ENCODE assay signal across 14 mouse cellular contexts in the genomic region with DNA sequence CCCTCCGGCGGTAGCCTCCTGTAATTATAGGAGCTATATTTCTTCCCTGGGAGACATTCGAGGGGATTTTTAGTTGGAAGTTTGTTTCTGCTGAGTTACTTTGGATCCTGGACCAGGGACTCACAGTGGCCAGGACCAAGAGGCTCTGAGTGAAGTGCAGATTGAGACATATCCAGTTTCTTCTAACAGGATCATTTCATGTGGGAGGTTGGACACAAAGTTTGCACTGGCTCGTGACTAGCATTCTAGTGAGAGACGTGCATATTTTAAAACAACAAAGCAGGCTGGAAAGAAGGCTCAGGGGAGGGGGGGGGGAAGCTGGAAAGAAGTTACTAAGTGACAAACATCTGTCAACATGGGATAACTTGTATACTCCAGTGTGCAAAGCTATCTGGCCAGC. TPM values are rescaled to one million over a fixed set of nuclear protein-coding genes. Genes with fewer than 3 reads are reported as not detected.
A peak's percentile ranks its signal among the peaks of the same experiment; 100 is the strongest.
DNase-seq lines count a peak whose midpoint lies in the region; ATAC-seq and TF ChIP-seq lines count a peak whose summit lies in the region.
"Had no signal": no experiment of that assay in that cellular context is flagged by ENCODE, and none has a peak within 500 bp of the region (broad histone marks: within the 10 kb centered on the region; RNA-seq: fewer than 3 reads in every experiment).

No protein-coding gene starts in this region.

- H3K4me2 ChIP-seq in intestine, embryonic 14.5 days (ENCODE audit: low read length) = no peak overlapping the region
- H3K4me2 ChIP-seq in intestine, postnatal 0 days (replicated peaks; ENCODE audit: low read depth) = no peak overlapping the region
- peak overlapping the region; percentile 69 for H3K4me2 ChIP-seq in forebrain, embryonic 16.5 days (ENCODE audit: low read length)
- H3K4me2 ChIP-seq in midbrain, embryonic 13.5 days (replicated peaks) = peak overlapping the region; percentile 57
- peak overlapping the region; percentile 57; the same call in 1 of the 2 replicates for H3K4me2 ChIP-seq in stomach, embryonic 16.5 days (ENCODE audit: low read depth, low read length)

- no peak overlapping the region for H3K27ac ChIP-seq in intestine, embryonic 14.5 days (ENCODE audit: low read depth)
- H3K27ac ChIP-seq in intestine, postnatal 0 days (ENCODE audit: low read depth, low read length) = no peak overlapping the region
- peak overlapping the region; percentile 88 for H3K27ac ChIP-seq in forebrain, embryonic 16.5 days (ENCODE audit: low read length)
- H3K27ac ChIP-seq in midbrain, embryonic 13.5 days = peak overlapping the region; percentile 92
- H3K27ac ChIP-seq in stomach, embryonic 16.5 days (ENCODE audit: low read length) = peak overlapping the region; percentile 74; the same call in 1 of the 2 replicates
- H3K27ac ChIP-seq in gastrocnemius, adult 2 months = no peak overlapping the region
- H3K27ac ChIP-seq: heart, embryonic 13.5 days had no signal

- whole genome bisulfite sequencing in intestine, embryonic 14.5 days = 14% methylated on average over 5 of the region's 5 CpGs
- WGBS in intestine, postnatal 0 days = 12% methylated on average over 5 of the region's 5 CpGs
- 6% methylated on average over 5 of the region's 5 CpGs for WGBS in forebrain, embryonic 16.5 days
- WGBS in midbrain, embryonic 13.5 days = 3% methylated on average over 5 of the region's 5 CpGs
- 20% methylated on average over 5 of the region's 5 CpGs for WGBS in stomach, embryonic 16.5 days

- peaks cover 99% of the 10 kb centered on the region for H3K27me3 ChIP-seq in intestine, embryonic 14.5 days (replicated peaks; ENCODE audit: control insufficient read depth, insufficient read depth, low read length)
- H3K27me3 ChIP-seq in intestine, postnatal 0 days (replicated peaks; ENCODE audit: control insufficient read depth, insufficient read depth, low read length) = peaks cover 87% of the 10 kb centered on the region
- H3K27me3 ChIP-seq in forebrain, embryonic 16.5 days (replicated peaks; ENCODE audit: control insufficient read depth, insufficient read depth, low read length) = peaks cover 23% of the 10 kb centered on the region
- H3K27me3 ChIP-seq in midbrain, embryonic 13.5 days = peaks cover 54% of the 10 kb centered on the region
- H3K27me3 ChIP-seq in stomach, embryonic 16.5 days (ENCODE audit: control insufficient read depth, insufficient read depth, low read length) = peaks cover 35% of the 10 kb centered on the region

- H3K9ac ChIP-seq in intestine, embryonic 14.5 days (ENCODE audit: low read length) = no peak overlapping the region
- H3K9ac ChIP-seq in intestine, postnatal 0 days (ENCODE audit: low read depth, low read length) = no peak overlapping the region
- H3K9ac ChIP-seq in forebrain, embryonic 16.5 days (replicated peaks; ENCODE audit: low read depth, low read length) = peak overlapping the region; percentile 49
- H3K9ac ChIP-seq in midbrain, embryonic 13.5 days (replicated peaks) = peak overlapping the region; percentile 64
- H3K9ac ChIP-seq in stomach, embryonic 16.5 days (ENCODE audit: low read length) = 0 out of 2 replicates have a peak overlapping the region, but pooled peaks have one; percentile 48
- H3K9ac ChIP-seq: heart, embryonic 13.5 days had no signal

- H3K9me3 ChIP-seq in intestine, embryonic 14.5 days (ENCODE audit: control insufficient read depth, low read length) = no peaks in the 10 kb centered on the region
- no peaks in the 10 kb centered on the region for H3K9me3 ChIP-seq in intestine, postnatal 0 days (ENCODE audit: control insufficient read depth)
- H3K9me3 ChIP-seq in forebrain, embryonic 16.5 days (ENCODE audit: control insufficient read depth, low read length) = no peaks in the 10 kb centered on the region
- H3K9me3 ChIP-seq in midbrain, embryonic 13.5 days = no peaks in the 10 kb centered on the region
- H3K9me3 ChIP-seq in stomach, embryonic 16.5 days (replicated peaks; ENCODE audit: control insufficient read depth, low read length) = no peaks in the 10 kb centered on the region
- H3K9me3 ChIP-seq: heart, embryonic 13.5 days had no signal

- H3K36me3 ChIP-seq in intestine, embryonic 14.5 days (ENCODE audit: control insufficient read depth, insufficient read depth, low read length) = no peaks in the 10 kb centered on the region
- H3K36me3 ChIP-seq in intestine, postnatal 0 days (ENCODE audit: control insufficient read depth, insufficient read depth) = no peaks in the 10 kb centered on the region
- no peaks in the 10 kb centered on the region for H3K36me3 ChIP-seq in forebrain, embryonic 16.5 days (ENCODE audit: control insufficient read depth, insufficient read depth)
- H3K36me3 ChIP-seq in midbrain, embryonic 13.5 days = peaks cover 6% of the 10 kb centered on the region
- no peaks in the 10 kb centered on the region for H3K36me3 ChIP-seq in stomach, embryonic 16.5 days (ENCODE audit: control insufficient read depth, insufficient read depth, low read length)
- H3K36me3 ChIP-seq: heart, embryonic 13.5 days had no signal

- no peak for TF ChIP-seq CTCF in intestine, postnatal 0 days (IDR thresholded peaks at IDR 0.05; ENCODE audit: low read depth)
- TF ChIP-seq CTCF in gastrocnemius, adult 2 months (IDR thresholded peaks at IDR 0.05) = no peak

- DNase-seq in intestine, embryonic 14.5 days (ENCODE audit: low spot score) = peak; percentile 60
- DNase-seq in gastrocnemius, adult 8-10 months (ENCODE audit: low spot score in 2 of 2) = no peak
- DNase-seq in frontal cortex, adult 2 months (ENCODE audit: extremely low spot score in 1 of 2, low spot score in 1 of 2) = no peak
- DNase-seq in gastrocnemius, adult 2 months = no peak
- DNase-seq: liver; lung, postnatal 14 days had no signal

- no peak for ATAC-seq in intestine, embryonic 14.5 days (replicated peaks; ENCODE audit: low FRiP score, low TSS enrichment, low read depth)
- no peak for ATAC-seq in intestine, postnatal 0 days
- ATAC-seq in forebrain, embryonic 16.5 days = no peak
- no peak for ATAC-seq in midbrain, embryonic 13.5 days
- no peak for ATAC-seq in stomach, embryonic 16.5 days (ENCODE audit: insufficient read depth, low FRiP score)
- ATAC-seq: intestine, embryonic 16.5 days had no signal

- H3K4me3 ChIP-seq in intestine, embryonic 14.5 days (ENCODE audit: low read depth, low read length) = no peak overlapping the region
- no peak overlapping the region for H3K4me3 ChIP-seq in intestine, postnatal 0 days (ENCODE audit: low read depth, low read length)
- H3K4me3 ChIP-seq in forebrain, embryonic 16.5 days (replicated peaks; ENCODE audit: low read length) = peak overlapping the region; percentile 41
- peak overlapping the region; percentile 43 for H3K4me3 ChIP-seq in midbrain, embryonic 13.5 days (replicated peaks)
- H3K4me3 ChIP-seq in stomach, embryonic 16.5 days (replicated peaks; ENCODE audit: low read length) = peak overlapping the region; percentile 8; the same call in 1 of the 2 replicates
- H3K4me3 ChIP-seq in gastrocnemius, adult 2 months = no peak overlapping the region
- H3K4me3 ChIP-seq: myocyte had no signal

- peaks cover 6% of the 10 kb centered on the region for H3K4me1 ChIP-seq in intestine, embryonic 14.5 days (replicated peaks; ENCODE audit: control insufficient read depth, insufficient read depth, low read length)
- H3K4me1 ChIP-seq in intestine, postnatal 0 days (replicated peaks; ENCODE audit: control insufficient read depth, insufficient read depth, low read length) = no peaks in the 10 kb centered on the region
- H3K4me1 ChIP-seq in forebrain, embryonic 16.5 days (replicated peaks; ENCODE audit: control insufficient read depth, insufficient read depth, low read length) = peaks cover 32% of the 10 kb centered on the region
- peaks cover 75% of the 10 kb centered on the region for H3K4me1 ChIP-seq in midbrain, embryonic 13.5 days (replicated peaks)
- H3K4me1 ChIP-seq in stomach, embryonic 16.5 days (ENCODE audit: control insufficient read depth, insufficient read depth, low read length) = peaks cover 5% of the 10 kb centered on the region; the same call in 1 of the 2 replicates

- intact Hi-C loops in gastrocnemius, adult 2 months (cut with DNase I) = loop anchor here (10.0 kb wide), 1 partner anchor 1138 kb away; no protein-coding TSS in a partner anchor

RNA-seq across cellular contexts. Expression of a gene that starts 16.6 kb away (rescaled TPM):
- polyA plus RNA-seq in intestine, embryonic 14.5 days (2014; fragmentation: Nextera tagmentation; extraction: Ambion mirVana) = 3.3 and 5.2 TPM in 2 replicates
- 0.82 and 1.0 TPM in 2 replicates for polyA plus RNA-seq in intestine, postnatal 0 days (2015; fragmentation: Nextera tagmentation; extraction: Ambion mirVana)
- 70.2 and 71.1 TPM in 2 replicates for polyA plus RNA-seq in forebrain, embryonic 16.5 days (2015; fragmentation: Nextera tagmentation; extraction: Ambion mirVana)
- polyA plus RNA-seq in midbrain, embryonic 13.5 days (2015; fragmentation: Nextera tagmentation; extraction: Ambion mirVana) = 76.9 and 83.2 TPM in 2 replicates
- polyA plus RNA-seq in stomach, embryonic 16.5 days (2015; fragmentation: Nextera tagmentation; extraction: Ambion mirVana) = 9.1 and 12.6 TPM in 2 replicates
- under 1 TPM; 0.15 to 0.36 (median 0.32) TPM for total RNA-seq in gastrocnemius, adult 8-10 months (2022)
- polyA plus RNA-seq in frontal cortex, adult 2 months (2012; rRNA removed) = 115 and 123 TPM in 2 replicates
- total RNA-seq in gastrocnemius, adult 2 months (2021) = under 1 TPM; 0.41 to 0.56 TPM
- total RNA-seq: common myeloid progenitor, adult 5-6 weeks had no signal

Comparison
In these comparisons a context has a peak if more than half of its experiments do, and no peak if none do; other contexts are left out.
1. H3K27ac ChIP-seq: peak in forebrain, embryonic 16.5 days (single experiment), midbrain, embryonic 13.5 days (single experiment) and stomach, embryonic 16.5 days (single experiment); none in intestine, embryonic 14.5 days (single experiment), intestine, postnatal 0 days (single experiment) and gastrocnemius, adult 2 months (single experiment).
2. H3K4me2 ChIP-seq: peak in forebrain, embryonic 16.5 days (single experiment), midbrain, embryonic 13.5 days (single experiment) and stomach, embryonic 16.5 days (single experiment); none in intestine, embryonic 14.5 days (single experiment) and intestine, postnatal 0 days (single experiment).
3. H3K4me3 ChIP-seq: peak in forebrain, embryonic 16.5 days (single experiment), midbrain, embryonic 13.5 days (single experiment) and stomach, embryonic 16.5 days (single experiment); none in intestine, embryonic 14.5 days (single experiment), intestine, postnatal 0 days (single experiment) and gastrocnemius, adult 2 months (single experiment).
4. H3K9ac ChIP-seq: peak in forebrain, embryonic 16.5 days (single experiment), midbrain, embryonic 13.5 days (single experiment) and stomach, embryonic 16.5 days (single experiment); none in intestine, embryonic 14.5 days (single experiment) and intestine, postnatal 0 days (single experiment).